Mouse (Mus musculus): ENCODE data around the gene Amigo1.

DNA sequence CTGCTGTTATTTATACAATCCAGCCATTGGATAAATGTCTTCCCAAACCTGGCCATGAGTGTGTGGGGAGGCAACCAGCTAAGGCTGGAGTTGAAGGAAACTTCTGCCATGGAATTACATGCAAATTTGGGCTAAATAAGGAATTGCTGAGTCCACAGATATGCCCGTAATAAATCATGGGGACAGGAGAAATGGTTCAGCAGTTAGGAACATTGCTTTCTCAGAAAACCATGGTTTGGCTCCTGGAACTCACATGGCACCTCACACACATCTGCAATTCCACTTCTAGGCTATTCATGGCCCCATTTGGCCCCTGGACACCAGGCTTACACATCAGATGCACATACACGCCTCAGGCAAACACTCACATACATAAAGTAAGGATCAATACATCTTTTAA is 41.4 kb downstream of the Amigo1 start:
- no peak for TF ChIP-seq POLR2A (IDR thresholded peaks at IDR 0.05; ENCODE audit: borderline replicate concordance, low read depth, low read length)
- TF ChIP-seq CTCF (IDR thresholded peaks at IDR 0.05; ENCODE audit: low read depth, low read length) = no peak

Data from bone marrow macrophage, adult 2 months (primary cell).